Mouse (Mus musculus): ENCODE data around the gene Spon2. TPM values are rescaled to one million over a fixed set of nuclear protein-coding genes. Genes with fewer than 3 reads are reported as not detected.
A peak's percentile ranks its signal among the peaks of the same experiment; 100 is the strongest.

Spon2 gene
- polyA plus RNA-seq, 1 experiment, result 4.7 TPM

- TF ChIP-seq POLR2A (IDR thresholded peaks at IDR 0.05; ENCODE audit: low read depth, low read length), result no peak
- no peak for TF ChIP-seq CTCF (IDR thresholded peaks at IDR 0.05; ENCODE audit: borderline replicate concordance, insufficient read depth, low read length)
- H3K27ac ChIP-seq (ENCODE audit: insufficient read depth, low read length), result peak overlapping the region; percentile 28; the same call in 1 of the 2 replicates
- H3K4me1 ChIP-seq (ENCODE audit: control insufficient read depth, insufficient read depth, low read length), result peaks cover 2% of the 10 kb centered on the region; the same call in 1 of the 2 replicates
- H3K4me3 ChIP-seq (ENCODE audit: insufficient read depth, low read length), result no peak overlapping the region
Measured at GRCm38 (mm10) chr5:33234391-33235031, 16.3 kb upstream of the Spon2 start.

DNA sequence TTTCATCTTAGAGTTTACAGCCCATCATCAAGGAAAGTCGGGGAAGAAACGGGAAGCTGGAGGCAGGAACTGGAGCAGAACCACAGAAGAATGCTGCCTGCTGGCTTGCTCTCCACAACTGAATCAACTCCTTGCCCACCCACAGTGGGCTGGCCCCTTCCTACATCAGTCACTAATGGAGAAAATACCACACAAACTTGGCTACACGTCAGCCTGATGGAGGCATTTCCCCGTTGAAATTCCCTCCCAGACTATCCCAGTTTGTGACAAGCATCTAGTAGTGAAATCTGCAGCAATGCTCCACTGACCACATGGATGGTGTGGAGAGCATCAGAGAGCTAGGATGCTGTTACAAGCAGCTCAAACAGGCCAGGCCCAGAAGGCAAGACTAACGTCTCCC, 14.5 kb upstream of the Spon2 start:
- Histone ChIP-seq H3K27ac (ENCODE audit: insufficient read depth, low read length) (no peak overlapping the region), H3K4me1 (ENCODE audit: control insufficient read depth, insufficient read depth, low read length) (peaks cover 2% of the 10 kb centered on the region; the same call in 1 of the 2 replicates), H3K4me3 (ENCODE audit: insufficient read depth, low read length) (no peak overlapping the region)
- TF ChIP-seq CTCF (IDR thresholded peaks at IDR 0.05; ENCODE audit: borderline replicate concordance, insufficient read depth, low read length) (no peak), POLR2A (IDR thresholded peaks at IDR 0.05; ENCODE audit: low read depth, low read length) (no peak)

DNA sequence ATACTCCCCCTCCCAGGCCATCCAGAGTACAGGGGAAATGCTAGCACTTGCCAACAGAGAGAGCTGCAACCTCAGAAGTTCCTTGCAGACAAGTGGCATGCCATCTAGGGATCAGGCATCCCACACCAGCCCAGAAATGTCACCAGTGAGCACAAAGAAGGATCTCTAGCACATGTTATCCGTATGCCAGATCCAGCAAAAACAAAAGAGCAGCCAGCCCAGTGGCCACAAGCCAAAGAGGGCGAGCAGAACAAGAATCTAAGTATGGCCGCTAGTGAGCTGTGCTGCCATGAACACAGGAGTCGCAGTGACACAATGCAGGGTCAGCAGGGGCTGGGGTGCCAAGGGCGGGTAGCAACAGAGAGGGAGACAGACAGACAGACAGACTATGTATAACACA, 12.0 kb upstream of the Spon2 start:
- no peak overlapping the region for H3K27ac ChIP-seq (ENCODE audit: insufficient read depth, low read length)
- no peak overlapping the region for H3K4me3 ChIP-seq (ENCODE audit: insufficient read depth, low read length)
- peaks cover 3% of the 10 kb centered on the region for H3K4me1 ChIP-seq (ENCODE audit: control insufficient read depth, insufficient read depth, low read length)
- TF ChIP-seq CTCF (IDR thresholded peaks at IDR 0.05; ENCODE audit: borderline replicate concordance, insufficient read depth, low read length), result no peak
- TF ChIP-seq POLR2A (IDR thresholded peaks at IDR 0.05; ENCODE audit: low read depth, low read length), result no peak

DNA sequence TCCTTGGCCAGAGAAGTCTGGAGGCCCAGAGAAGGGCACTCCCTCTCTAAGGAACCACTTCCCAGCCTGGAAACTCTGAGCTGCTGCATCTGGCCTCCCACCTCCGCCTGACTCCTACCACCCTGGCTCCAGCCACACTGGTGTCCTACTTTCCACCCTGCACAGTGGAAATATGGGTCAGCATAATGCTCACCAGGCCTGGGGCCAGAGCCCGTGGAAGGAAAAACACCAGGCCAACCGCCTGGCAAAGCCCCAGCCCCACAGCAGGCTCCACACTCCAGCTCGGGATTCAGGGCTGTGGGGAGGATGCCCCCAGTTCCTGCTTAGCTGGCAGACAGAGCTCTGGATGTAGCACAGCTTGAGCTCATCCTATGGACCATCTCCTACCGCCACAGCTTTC, 10.2 kb upstream of the Spon2 start:
- Histone ChIP-seq H3K27ac (ENCODE audit: insufficient read depth, low read length) (no peak overlapping the region), H3K4me3 (ENCODE audit: insufficient read depth, low read length) (no peak overlapping the region), H3K4me1 (ENCODE audit: control insufficient read depth, insufficient read depth, low read length) (peaks cover 8% of the 10 kb centered on the region)
- TF ChIP-seq CTCF (IDR thresholded peaks at IDR 0.05; ENCODE audit: borderline replicate concordance, insufficient read depth, low read length) (no peak), POLR2A (IDR thresholded peaks at IDR 0.05; ENCODE audit: low read depth, low read length) (no peak)

GRCm38 (mm10) chr5:33225673-33226072, 7.4 kb upstream of the Spon2 start:
- Histone ChIP-seq H3K27ac (ENCODE audit: insufficient read depth, low read length) (peak overlapping the region; percentile 23; the same call in 1 of the 2 replicates), H3K4me1 (ENCODE audit: control insufficient read depth, insufficient read depth, low read length) (peaks cover 11% of the 10 kb centered on the region), H3K4me3 (ENCODE audit: insufficient read depth, low read length) (no peak overlapping the region)
- no peak for TF ChIP-seq POLR2A (IDR thresholded peaks at IDR 0.05; ENCODE audit: low read depth, low read length)
- TF ChIP-seq CTCF (IDR thresholded peaks at IDR 0.05; ENCODE audit: borderline replicate concordance, insufficient read depth, low read length), result no peak

GRCm38 (mm10) chr5:33224491-33224890, 6.2 kb upstream of the Spon2 start:
- Histone ChIP-seq H3K4me1 (ENCODE audit: control insufficient read depth, insufficient read depth, low read length) (peaks cover 11% of the 10 kb centered on the region; the same call in 1 of the 2 replicates), H3K27ac (ENCODE audit: insufficient read depth, low read length) (peak overlapping the region; percentile 28; the same call in 1 of the 2 replicates), H3K4me3 (ENCODE audit: insufficient read depth, low read length) (no peak overlapping the region)
- no peak for TF ChIP-seq POLR2A (IDR thresholded peaks at IDR 0.05; ENCODE audit: low read depth, low read length)
- no peak for TF ChIP-seq CTCF (IDR thresholded peaks at IDR 0.05; ENCODE audit: borderline replicate concordance, insufficient read depth, low read length)

DNA sequence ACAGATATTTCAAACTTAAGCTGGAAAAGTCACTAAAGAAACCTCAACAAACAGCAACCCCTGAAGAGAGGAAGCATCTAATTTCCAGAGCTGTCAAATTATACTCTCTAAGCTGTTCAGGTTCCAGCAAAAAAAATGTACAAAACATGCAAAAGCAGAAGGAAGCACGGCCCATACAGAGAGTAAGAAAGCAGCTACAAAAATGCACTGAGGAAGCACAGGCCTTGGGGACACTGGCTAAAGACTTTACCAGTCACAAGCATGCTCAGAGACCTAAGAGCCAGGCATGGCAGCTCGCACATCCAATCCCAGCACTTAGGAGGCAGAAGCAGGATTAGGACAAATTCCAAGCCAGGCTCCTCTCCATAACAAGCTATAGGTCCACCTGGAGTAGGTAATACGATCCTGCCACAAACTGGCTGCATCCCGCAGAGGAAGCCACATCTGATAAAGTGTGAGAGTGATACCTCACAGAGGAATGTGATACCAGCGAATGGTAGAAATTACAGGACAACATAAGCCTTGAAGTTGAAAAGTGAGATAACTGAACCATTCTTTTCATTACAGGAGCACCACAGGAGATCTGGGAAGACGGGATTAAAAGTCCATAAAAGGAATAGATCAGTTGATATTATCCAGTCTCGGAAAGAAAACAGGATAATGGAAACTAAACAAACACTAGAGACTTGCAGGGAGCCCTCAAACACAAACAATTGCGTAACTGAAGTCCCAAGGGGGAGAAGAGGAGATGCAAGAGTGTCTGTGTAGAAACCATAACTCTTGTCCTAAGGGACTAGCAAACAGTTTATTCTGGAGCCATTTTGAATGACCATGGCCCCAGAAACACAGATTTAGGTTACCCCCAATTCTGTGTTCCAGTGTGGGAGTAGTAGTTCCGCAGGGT, 4.8 kb upstream of the Spon2 start:
- TF ChIP-seq POLR2A (IDR thresholded peaks at IDR 0.05; ENCODE audit: low read depth, low read length), result no peak
- no peak for TF ChIP-seq CTCF (IDR thresholded peaks at IDR 0.05; ENCODE audit: borderline replicate concordance, insufficient read depth, low read length)
- Histone ChIP-seq H3K4me1 (ENCODE audit: control insufficient read depth, insufficient read depth, low read length) (peaks cover 11% of the 10 kb centered on the region; the same call in 1 of the 2 replicates), H3K27ac (ENCODE audit: insufficient read depth, low read length) (no peak overlapping the region), H3K4me3 (ENCODE audit: insufficient read depth, low read length) (no peak overlapping the region)

DNA sequence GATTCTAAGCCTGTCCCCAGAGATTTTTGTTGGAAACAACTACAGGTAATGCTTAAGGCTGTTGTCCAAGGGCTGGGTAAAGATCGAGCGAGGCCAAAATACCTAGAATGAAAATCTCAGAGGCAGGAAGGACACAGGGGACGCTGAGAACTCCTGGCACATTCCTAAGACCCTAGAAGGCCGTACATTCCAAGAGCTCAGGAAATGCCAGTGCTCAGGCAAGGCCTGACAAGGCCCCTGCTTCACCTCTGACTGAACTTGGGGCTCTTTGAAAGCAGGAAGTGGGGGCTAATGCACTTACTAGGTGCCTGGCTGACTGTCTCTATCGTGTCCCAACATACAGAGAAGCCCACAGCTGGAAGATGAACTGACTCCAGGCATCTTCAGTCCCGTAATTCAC, 4.1 kb upstream of the Spon2 start:
- peaks cover 11% of the 10 kb centered on the region; the same call in 1 of the 2 replicates for H3K4me1 ChIP-seq (ENCODE audit: control insufficient read depth, insufficient read depth, low read length)
- no peak overlapping the region for H3K4me3 ChIP-seq (ENCODE audit: insufficient read depth, low read length)
- no peak for TF ChIP-seq CTCF (IDR thresholded peaks at IDR 0.05; ENCODE audit: borderline replicate concordance, insufficient read depth, low read length)
- H3K27ac ChIP-seq (ENCODE audit: insufficient read depth, low read length), result no peak overlapping the region

DNA sequence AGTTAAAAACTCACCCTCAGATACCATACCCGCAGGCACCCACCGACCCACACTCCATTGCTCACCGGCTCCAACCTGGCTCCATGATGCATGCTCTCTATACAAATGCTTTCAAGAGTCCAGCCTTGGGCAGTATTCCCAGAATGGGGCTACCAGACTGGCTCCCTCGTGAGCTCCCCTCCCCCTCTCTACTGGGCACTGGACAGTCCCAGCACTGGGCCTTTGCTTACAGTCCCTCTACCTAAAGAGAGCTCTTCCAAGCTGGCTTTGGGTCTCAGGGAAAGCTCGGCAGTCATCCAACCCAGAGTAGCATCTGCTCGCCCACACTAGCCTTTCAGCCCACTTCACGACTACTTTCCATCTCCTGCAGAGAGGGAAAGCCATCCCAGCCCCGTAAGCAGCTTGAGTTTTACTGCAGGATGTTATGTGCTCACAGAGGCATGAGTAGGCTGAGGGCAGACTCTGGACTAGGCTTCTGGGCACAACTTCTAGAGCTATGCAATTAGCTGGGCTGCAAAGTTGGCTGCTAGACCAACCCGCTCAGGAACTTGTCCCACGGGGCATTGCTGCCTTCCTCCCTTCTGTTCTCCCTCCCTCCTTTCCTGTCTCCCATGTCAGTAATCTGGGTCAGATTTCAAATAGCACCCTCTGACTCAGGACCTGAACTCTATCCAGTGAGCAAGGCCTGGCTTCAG, 2.2 kb upstream of the Spon2 start:
- Histone ChIP-seq H3K4me1 (ENCODE audit: control insufficient read depth, insufficient read depth, low read length) (peaks cover 8% of the 10 kb centered on the region; the same call in 1 of the 2 replicates), H3K4me3 (ENCODE audit: insufficient read depth, low read length) (no peak overlapping the region), H3K27ac (ENCODE audit: insufficient read depth, low read length) (peak overlapping the region; percentile 9; the same call in 1 of the 2 replicates)
- no peak for TF ChIP-seq CTCF (IDR thresholded peaks at IDR 0.05; ENCODE audit: borderline replicate concordance, insufficient read depth, low read length)
- no peak for TF ChIP-seq POLR2A (IDR thresholded peaks at IDR 0.05; ENCODE audit: low read depth, low read length)

Data from embryonic fibroblast, embryonic 13.5 days (primary cell).